Mouse (Mus musculus) ovary, postnatal 14 days (tissue): Measurements from ENCODE around the gene Cdc7.
"Not testable (repeated sequence)": the region's sequence is repeated elsewhere in the genome, so short reads cannot be mapped to it uniquely, and the experiment has no call there.

Experiments used
- DNase-seq: peaks from one replicate; pipeline ENCODE4 v3.0.0; 2022; ENCODE audit warnings: low spot score

Gene Cdc7

DNA sequence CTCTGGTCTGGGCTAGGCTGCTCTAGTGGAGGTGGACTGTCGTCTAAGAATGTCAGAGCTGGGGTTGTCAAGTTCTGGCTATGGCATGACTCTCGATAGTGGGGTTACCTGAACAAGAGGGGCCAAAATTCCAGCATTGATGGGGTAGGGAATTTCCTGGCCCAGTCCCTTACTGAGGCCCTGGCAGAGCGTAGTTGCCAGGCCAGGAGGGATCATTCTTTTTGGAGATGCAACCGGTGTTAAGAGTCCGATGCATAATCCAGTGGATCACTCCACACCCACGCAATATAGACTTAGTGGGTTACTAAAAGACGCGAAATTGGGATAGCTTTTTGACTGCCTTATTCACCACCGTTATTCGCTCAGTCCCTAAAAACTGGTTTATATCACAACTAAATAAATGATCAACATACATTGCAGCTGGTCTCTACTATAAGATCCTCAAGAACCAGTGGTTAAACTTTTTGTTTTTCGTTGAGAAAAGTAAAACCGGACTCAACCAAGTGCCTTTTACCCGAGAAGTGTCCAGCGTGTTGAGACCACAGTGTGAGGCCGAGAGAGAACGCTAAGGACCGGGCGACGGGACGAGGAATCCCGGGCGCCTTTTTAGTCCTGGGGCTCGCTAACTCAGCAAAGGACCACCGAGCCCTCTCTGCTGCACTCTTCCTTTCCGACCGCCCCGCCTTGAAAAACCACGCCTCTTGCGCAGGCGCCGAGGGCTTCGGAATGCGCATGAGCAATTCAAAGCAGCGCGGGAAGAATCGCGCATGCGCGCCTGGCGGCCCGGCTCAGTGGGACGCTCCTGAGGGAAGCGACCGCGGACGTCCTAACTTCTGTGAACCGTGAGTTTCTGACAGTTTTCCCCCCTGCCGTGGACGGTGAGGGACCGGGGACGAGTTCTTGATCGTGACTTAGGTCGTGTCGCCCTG lies at the start of gene Cdc7:
Cdc7 (plus strand) TSS at position 739 of the 929 bp plus-strand sequence.
- peak; percentile 94 for DNase-seq

- DNase-seq, result no peak
These were observed 44.8 kb upstream of the Cdc7 start for GRCm38 (mm10) chr5:106919315-106919714.

DNA sequence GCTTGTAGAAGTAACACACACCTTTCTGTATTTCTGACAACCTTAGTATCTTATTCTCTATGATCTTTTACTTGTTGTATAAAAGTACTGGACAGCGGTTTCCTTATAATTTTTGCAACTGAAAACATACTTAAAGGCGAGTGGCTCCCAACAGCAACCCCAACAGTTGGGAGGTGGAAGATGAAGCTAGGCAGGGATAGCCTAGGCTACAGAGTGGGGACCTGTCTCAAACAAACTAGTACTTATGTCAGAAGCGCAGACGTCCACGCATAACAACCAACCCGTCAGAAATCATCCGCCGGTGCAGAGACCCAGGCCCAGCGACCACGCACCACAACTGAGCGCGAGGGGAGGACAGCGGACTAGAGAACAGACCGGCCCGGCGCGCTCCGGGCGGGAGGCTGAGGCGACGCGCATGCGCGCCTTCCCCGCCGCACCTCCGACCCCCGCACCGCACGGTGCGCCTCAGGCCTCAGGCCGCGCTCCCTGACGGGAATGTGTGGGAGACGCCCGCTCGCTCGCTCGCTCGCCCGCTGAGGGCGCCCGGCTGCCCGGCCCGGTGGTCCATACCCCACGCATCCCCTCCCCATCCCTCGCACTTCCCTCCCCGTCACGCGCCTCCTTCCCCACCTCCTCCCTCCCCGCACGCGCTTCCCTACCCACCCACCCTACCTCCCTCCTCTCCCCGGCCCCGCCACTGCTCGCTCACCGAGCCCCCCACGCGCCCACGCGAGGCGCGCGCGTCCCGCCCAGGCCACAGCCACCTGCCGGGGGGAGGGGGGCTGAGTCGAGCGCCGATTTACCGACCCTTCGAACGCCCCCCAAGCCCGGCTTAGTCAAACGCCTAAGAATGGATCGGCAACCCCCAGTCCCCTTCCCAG lies 38.4 kb upstream of the Cdc7 start, which contains the start of gene Hfm1:
Hfm1 (minus strand) TSS at position 834 of the 881 bp plus-strand sequence.
- peak; percentile 46 for DNase-seq

GRCm38 (mm10) chr5:106926369-106926686 lies 37.8 kb upstream of the Cdc7 start:
- DNase-seq, result no peak

- DNase-seq, result no peak
These were observed 36.1 kb upstream of the Cdc7 start for GRCm38 (mm10) chr5:106927996-106928395.

DNA sequence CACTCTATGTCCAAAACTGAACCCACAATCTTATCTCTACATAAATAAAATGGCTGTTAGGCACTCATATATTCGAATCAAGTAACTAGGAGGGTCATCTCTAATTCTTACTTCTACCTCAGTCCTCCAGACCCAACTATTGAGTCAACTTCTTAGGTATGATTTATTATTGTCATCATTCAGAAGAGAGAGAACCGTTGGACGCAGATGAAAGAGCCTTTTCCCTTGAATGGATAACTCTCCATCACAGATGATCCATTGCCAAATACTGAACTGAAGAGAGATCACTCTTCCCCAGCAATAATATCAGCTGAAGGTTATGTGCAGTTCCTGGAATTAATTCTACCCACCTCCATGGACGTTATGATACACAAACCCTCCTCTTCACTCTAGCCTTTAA lies 17.8 kb upstream of the Cdc7 start:
- no peak for DNase-seq

- no peak for DNase-seq
These were observed 15.4 kb upstream of the Cdc7 start for GRCm38 (mm10) chr5:106948683-106949082.

- DNase-seq, result no peak
These were observed 7.7 kb upstream of the Cdc7 start for GRCm38 (mm10) chr5:106956467-106956866.

DNA sequence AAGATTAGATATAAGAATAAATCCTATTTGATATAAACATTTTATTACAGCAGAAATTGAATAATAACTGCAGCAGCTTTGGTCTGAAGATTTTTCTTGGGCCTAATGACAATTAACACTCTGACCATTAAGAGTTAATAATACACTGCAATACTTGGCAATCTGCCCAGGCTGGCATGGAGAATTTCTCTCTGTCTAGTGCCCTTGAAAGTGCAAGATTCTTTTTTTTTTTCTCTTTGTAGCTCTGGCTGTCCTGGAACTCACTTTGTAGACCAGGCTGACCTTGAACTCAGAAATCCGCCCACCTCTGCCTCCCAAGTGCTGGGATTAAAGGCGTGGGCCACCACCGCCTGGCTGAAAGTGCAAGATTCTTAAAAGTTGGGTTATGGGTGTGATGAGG lies 5.1 kb upstream of the Cdc7 start:
- peak; percentile 25 for DNase-seq

DNA sequence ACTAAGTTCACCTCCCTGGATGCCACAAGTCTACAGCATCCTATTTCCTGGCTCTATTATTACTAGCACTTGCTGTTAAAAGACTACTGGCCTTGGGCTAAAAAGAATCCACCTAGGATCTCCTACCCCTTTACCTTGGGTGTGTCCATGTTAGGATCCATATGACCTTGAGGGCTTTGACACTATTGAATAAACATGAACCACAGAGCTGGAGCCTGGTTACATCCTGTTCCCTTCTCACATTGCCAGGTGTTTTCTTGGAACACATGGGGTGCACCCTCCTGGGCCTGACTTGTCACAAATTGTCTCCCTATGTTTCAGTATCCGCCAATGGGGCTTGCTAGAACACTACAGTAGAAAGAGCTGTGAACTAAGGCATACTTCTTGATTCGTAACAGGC lies 3.7 kb upstream of the Cdc7 start:
- DNase-seq, result no peak

DNA sequence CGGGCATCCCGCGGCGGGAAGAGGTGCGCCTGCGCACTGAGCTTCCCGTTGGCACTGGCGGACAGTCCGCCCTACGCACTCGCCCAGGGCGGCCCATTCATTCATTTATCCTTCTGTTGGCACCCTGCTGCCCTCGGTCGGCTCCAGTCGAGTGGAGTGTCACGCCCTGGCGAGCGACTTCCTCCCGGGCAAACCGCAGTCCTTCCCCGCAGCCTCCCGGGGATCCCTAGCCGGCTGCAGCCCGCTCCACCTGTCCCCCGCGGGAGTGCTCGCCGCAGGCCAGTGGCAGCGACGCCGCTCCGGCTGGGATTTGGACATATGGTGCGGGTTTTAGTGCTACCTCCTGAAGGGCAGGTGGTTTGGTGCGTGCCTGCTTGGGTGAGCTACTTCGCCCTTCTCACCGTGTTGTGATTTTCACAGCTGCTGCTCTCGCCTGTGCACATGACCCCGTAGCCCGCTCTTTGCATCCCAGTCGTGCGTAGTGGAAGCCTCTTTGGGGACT lies 442 bp downstream of the Cdc7 start:
- DNase-seq, result no peak

GRCm38 (mm10) chr5:106966443-106966842 lies 2.3 kb downstream of the Cdc7 start:
- no peak for DNase-seq

DNA sequence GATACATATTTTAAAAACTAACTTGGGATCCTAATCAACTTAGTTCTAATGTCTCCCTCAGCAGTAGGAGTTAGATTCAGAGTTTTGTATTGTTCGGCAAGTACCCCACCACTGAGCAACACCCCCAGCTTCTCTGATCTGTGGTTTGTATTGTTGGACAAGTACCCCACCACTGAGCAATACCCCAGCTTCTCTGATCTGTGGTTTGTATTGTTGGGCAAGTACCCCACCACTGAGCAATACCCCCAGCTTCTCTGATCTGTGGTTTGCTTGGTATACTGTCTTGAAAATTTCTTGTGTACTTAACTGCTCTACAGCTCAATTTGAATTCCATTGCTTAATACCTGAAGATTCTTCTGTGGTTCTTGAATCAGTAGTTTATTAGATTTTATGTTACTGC lies 3.5 kb downstream of the Cdc7 start:
- no peak for DNase-seq

GRCm38 (mm10) chr5:106973883-106974282 lies 9.8 kb downstream of the Cdc7 start:
- DNase-seq, result no peak

DNA sequence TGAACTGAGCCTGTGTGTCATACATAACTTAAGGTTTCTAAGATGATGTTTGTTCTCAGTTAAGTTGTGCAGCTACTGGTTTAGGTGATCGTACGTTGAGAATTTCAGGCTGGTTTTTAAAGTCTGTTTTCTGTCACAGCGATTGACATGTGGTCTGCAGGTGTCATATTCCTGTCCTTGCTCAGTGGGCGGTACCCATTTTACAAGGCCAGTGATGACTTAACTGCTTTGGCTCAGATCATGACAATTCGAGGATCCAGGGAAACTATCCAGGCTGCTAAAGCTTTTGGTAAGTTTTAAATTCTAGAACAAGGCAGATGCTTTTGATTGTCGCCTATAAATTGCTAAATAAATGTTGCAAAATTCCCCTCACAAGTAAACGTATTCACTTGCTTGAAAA lies 15.0 kb downstream of the Cdc7 start:
- DNase-seq, result no peak

DNA sequence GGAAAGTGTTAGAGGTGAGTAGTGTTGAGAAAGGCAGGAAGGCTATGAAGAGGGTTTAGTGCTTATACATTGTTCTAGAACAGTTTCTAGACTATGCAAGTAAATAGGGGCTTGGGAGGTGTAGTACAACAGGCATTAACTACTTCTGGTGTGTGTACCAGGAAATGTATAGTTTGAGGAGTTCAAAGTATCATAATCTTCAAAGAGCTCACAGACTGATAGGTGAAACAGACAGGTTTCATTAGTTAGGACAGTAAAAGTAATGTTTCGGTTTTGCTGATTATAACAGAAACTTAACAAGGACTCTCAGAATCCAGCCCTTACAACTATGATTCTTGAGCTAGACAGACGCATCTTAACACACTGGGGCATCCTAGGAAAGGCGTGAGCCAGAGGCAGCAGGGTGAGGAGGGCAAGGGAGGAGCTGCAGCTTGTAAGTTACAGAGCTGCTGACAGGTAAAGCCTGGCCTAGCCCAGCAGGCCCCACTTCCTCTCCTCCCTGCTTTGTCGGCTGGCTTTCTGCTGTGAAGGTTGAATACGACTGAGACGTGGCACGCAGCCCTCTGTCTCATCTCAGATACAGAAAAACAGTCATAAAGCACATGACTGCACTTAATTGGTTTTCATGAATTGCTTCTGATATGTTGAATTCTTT lies 18.3 kb downstream of the Cdc7 start:
- no peak for DNase-seq

DNA sequence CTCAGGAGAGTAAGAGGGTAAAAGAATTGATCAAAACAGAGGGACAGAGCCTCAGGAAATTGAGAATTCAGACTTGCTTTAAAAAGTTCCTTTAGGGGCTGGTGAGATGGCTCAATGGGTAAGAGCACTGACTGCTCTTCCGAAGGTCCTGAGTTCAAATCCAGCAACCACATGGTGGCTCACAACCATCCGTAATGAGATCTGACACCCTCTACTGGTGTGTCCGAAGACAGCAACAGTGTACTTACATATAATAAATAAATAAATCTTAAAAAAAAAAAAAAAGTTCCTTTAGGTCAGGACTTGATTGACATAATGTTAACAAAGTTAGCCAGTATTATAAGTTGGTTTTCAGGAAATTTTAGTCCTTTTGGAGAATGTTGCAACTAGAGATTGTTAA lies 20.8 kb downstream of the Cdc7 start:
- not testable (repeated sequence) for DNase-seq

- no peak for DNase-seq
These were observed 21.5 kb downstream of the Cdc7 start for GRCm38 (mm10) chr5:106985594-106985993.

- DNase-seq, result peak; percentile 24
These were observed 25.1 kb downstream of the Cdc7 start for GRCm38 (mm10) chr5:106989181-106989580.

DNA sequence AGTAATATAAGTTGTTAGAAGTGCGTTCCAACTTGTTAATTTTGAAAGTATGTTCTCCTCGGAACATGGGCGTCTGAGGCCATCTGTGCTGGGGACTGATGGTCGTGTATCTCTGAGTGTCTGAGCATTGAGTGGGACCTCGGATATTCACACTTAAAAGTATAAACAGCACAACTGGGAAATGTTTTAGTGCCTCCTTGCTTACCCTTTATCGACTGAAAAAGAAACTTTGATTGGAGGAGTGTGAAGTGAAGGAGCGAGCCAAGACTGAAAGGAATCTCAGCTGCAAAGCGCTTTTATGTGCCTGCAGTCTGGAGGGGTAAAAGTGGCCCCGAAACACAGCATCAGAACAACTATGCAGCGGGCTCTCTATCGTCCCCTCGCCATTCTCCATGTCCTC lies 25.7 kb downstream of the Cdc7 start:
- DNase-seq, result no peak

GRCm38 (mm10) chr5:106990639-106991299 lies 26.6 kb downstream of the Cdc7 start:
- DNase-seq, result peak; percentile 63
